Mouse (Mus musculus) liver, embryonic 18 days (tissue): ENCODE data around the gene Crispld2. TPM values are rescaled to one million over a fixed set of nuclear protein-coding genes. Genes with fewer than 3 reads are reported as not detected.

Experiments used
- polyA plus RNA-seq: library from polyadenylated mRNA; depleted of rRNA; stranded (reverse); fragments of >200 nt; gene quantifications from 2 replicates; pipeline ENCODE4 v1.2.3, GENCODE M21; 2012; rRNA removed

The Crispld2 gene
- 2.8 and 4.1 TPM in 2 replicates for polyA plus RNA-seq

DNA sequence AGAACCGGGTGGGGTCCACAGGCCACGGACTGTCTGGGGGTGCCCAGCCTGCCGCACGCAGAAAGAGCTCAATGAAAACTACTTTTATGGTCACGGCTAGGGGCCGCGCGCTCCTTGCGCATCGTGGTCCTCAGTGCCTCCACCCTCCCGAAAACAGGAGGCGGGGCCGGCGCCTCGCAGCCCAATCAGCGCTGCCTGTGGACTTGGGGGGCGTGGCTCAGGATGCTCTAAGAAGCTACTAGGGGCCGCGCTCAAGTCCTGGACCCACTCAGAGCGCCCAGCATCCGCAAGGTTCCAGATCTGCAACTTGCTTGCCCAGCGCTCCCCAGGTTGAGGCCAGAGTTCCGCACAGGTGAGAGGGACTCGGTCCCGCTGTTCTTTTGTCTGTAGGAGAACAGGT, at the start of gene Crispld2:
Crispld2 (plus strand) TSS at position 190 of the 400 bp plus-strand sequence.

DNA sequence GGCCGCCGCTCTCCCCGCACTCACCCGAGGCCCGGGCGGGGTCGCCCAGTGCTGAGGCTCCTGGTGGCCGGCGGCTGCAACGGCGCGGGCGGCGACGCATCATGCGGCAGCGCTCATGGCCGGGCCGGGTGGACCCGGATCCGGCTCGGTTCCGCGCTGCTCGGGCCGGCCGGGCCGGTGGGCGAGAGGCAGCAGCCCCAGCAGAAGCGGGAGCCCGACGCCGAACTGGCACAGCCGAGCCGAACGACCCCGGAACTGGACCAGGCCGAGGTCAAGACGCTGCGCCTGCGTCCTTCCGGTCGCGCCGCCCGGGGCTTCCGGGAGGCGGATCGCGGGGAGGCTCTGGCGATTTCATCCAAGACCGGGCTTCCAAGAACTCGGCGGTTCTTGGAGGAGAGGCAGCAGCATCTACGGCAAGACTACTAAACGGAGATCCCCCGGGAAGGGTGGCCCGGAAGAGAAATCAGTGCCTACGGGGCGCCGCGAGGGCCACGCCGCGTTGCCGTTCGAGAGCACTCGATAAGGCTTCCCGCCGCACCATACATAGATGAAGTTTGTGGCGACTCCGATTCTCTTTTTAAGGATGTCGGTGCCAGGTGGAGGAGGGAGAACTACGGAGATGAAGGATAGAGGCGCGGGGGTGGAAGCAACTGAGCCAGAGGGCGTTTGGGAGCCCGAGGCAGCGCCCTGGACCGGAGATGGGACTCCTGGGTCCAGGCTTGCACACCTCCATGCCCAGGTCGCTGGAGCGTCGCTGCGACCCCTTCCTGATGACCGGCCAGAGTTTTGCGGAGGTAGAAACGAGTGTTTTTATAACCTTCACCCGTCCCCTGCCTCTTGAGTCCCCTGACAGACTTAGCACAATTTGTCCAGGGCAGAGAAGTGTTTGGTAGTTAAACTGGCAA, 109.1 kb downstream of the Crispld2 start, which contains the start of gene Zdhhc7:
Zdhhc7 (minus strand) TSS at position 415 of the 905 bp plus-strand sequence.

Other genes starting within 250 kb of the Crispld2 start
- gene Tldc1, start 214.0 kb upstream of the Crispld2 start, polyA plus RNA-seq: 4.4 and 4.6 TPM in 2 replicates
- gene Cotl1, start 151.9 kb upstream of the Crispld2 start, polyA plus RNA-seq: 70.3 and 70.8 TPM in 2 replicates
- 4.7 TPM in 2 replicates for gene Klhl36, start 130.2 kb upstream of the Crispld2 start, polyA plus RNA-seq
- gene Usp10, start 82.1 kb upstream of the Crispld2 start, polyA plus RNA-seq: 33.0 and 37.5 TPM in 2 replicates
- gene Gm20388, start 81.6 kb upstream of the Crispld2 start, polyA plus RNA-seq: 8.0 and 8.9 TPM in 2 replicates
- 10.7 and 10.8 TPM in 2 replicates for gene Zdhhc7, start 109.0 kb downstream of the Crispld2 start, polyA plus RNA-seq
- gene 6430548M08Rik, start 121.7 kb downstream of the Crispld2 start, polyA plus RNA-seq: 3.0 and 3.6 TPM in 2 replicates
- gene Fam92b, start 185.0 kb downstream of the Crispld2 start, polyA plus RNA-seq: not detected in 2 replicates
- 8.8 and 12.3 TPM in 2 replicates for gene Gse1, start 236.0 kb downstream of the Crispld2 start, polyA plus RNA-seq